Mouse (Mus musculus) MEL (cell line): ENCODE data around the gene Olfr1508. TPM values are rescaled to one million over a fixed set of nuclear protein-coding genes. Genes with fewer than 3 reads are reported as not detected.

Experiments used
- DNase-seq: peaks from one replicate; pipeline ENCODE4 v3.0.0; 2011; ENCODE audit warnings: low read depth, low spot score
- H3K27ac ChIP-seq: 2 replicates; pipeline ENCODE4 v1.5.1; 2012; ENCODE audit warnings: low read depth, mild to moderate bottlenecking, control low read depth, low read length, moderate library complexity; ENCODE audit not compliant: control insufficient read depth
- H3K27me3 ChIP-seq, 2 experiments: fragments of 150-350 bp in 1 of 2; sonication (generic) in 1 of 2; 2 replicates each; pipeline ENCODE4 v1.6.1; 2012; ENCODE audit warnings: low read length in 2 of 2, mild to moderate bottlenecking in 2 of 2, improper control_type of control experiment in 1 of 2, moderate library complexity in 1 of 2; ENCODE audit not compliant: insufficient read depth in 2 of 2, control insufficient read depth in 1 of 2
- H3K36me3 ChIP-seq, 2 experiments: 2 replicates each; pipeline ENCODE4 v1.6.1; 2012 to 2014; ENCODE audit warnings: low read length in 2 of 2, improper control_type of control experiment in 1 of 2, inconsistent platforms in 1 of 2, mild to moderate bottlenecking in 1 of 2; ENCODE audit not compliant: insufficient read depth in 2 of 2, control insufficient read depth in 1 of 2
- H3K4me1 ChIP-seq, 2 experiments: fragments of 150-350 bp in 1 of 2; sonication (generic) in 1 of 2; 2 replicates each; pipeline ENCODE4 v1.6.1; 2012; ENCODE audit warnings: low read length in 2 of 2, improper control_type of control experiment in 1 of 2, mild to moderate bottlenecking in 1 of 2; ENCODE audit not compliant: insufficient read depth in 2 of 2, control insufficient read depth in 1 of 2
- H3K4me3 ChIP-seq, 2 experiments: fragments of 150-350 bp in 1 of 2; sonication (generic) in 1 of 2; 2 replicates each; pipeline ENCODE4 v1.5.1; 2012; ENCODE audit warnings: low read depth in 2 of 2, low read length in 2 of 2, mild to moderate bottlenecking in 2 of 2, moderate library complexity in 2 of 2, control low read depth in 1 of 2, improper control_type of control experiment in 1 of 2; ENCODE audit not compliant: control insufficient read depth in 1 of 2, insufficient read depth in 1 of 2
- H3K79me2 ChIP-seq: 2 replicates; pipeline ENCODE4 v1.6.1; 2012; ENCODE audit warnings: mild to moderate bottlenecking, low read length, moderate library complexity; ENCODE audit not compliant: control insufficient read depth, poor library complexity, insufficient read depth
- H3K9ac ChIP-seq: 2 replicates; pipeline ENCODE4 v1.6.1; 2012; ENCODE audit warnings: low read depth, mild to moderate bottlenecking, control low read depth, low read length, moderate library complexity; ENCODE audit not compliant: control insufficient read depth, poor library complexity, severe bottlenecking
- H3K9me3 ChIP-seq: fragments of 150-350 bp; sonication (generic); replicated peaks from 2 replicates; pipeline ENCODE4 v1.6.1; 2012; ENCODE audit warnings: mild to moderate bottlenecking, low read length, improper control_type of control experiment, moderate library complexity; ENCODE audit not compliant: insufficient read depth
- BHLHE40 ChIP-seq: IDR thresholded peaks from 2 replicates; pipeline ENCODE4 v1.6.1; 2012; ENCODE audit warnings: low read depth, mild to moderate bottlenecking, inconsistent platforms, low read length, improper control_type of control experiment, borderline replicate concordance
- CHD1 ChIP-seq: IDR thresholded peaks from 2 replicates; pipeline ENCODE4 v1.6.1; 2012; ENCODE audit warnings: low read depth, mild to moderate bottlenecking, inconsistent platforms, low read length, improper control_type of control experiment
- ELF1 ChIP-seq: IDR thresholded peaks from 2 replicates; pipeline ENCODE4 v1.6.1; 2014; ENCODE audit warnings: low read depth, mild to moderate bottlenecking, inconsistent platforms, low read length, improper control_type of control experiment, moderate library complexity
- EP300 ChIP-seq, 2 experiments: IDR thresholded peaks; 2 replicates each; pipeline ENCODE4 v1.6.1; 2011; ENCODE audit warnings: improper control_type of control experiment in 2 of 2, low read length in 2 of 2, low read depth in 1 of 2, mild to moderate bottlenecking in 1 of 2
- ETS1 ChIP-seq: IDR thresholded peaks from 2 replicates; pipeline ENCODE4 v1.6.1; 2012; ENCODE audit warnings: low read depth, mild to moderate bottlenecking, inconsistent platforms, low read length, improper control_type of control experiment, moderate library complexity
- GABPA ChIP-seq: IDR thresholded peaks from 2 replicates; pipeline ENCODE4 v1.6.1; 2012; ENCODE audit warnings: low read depth, mild to moderate bottlenecking, inconsistent platforms, low read length, improper control_type of control experiment, moderate library complexity
- GATA1 ChIP-seq: IDR thresholded peaks from 2 replicates; pipeline ENCODE4 v1.6.1; 2011; ENCODE audit warnings: low read depth, low read length, improper control_type of control experiment
- HCFC1 ChIP-seq: IDR thresholded peaks from 2 replicates; pipeline ENCODE4 v1.6.1; 2012; ENCODE audit warnings: low read depth, mild to moderate bottlenecking, inconsistent platforms, low read length, improper control_type of control experiment, moderate library complexity
- JUND ChIP-seq: IDR thresholded peaks from 2 replicates; pipeline ENCODE4 v1.6.1; 2011; ENCODE audit warnings: low read depth, mild to moderate bottlenecking, improper control_type of control experiment, low read length
- KAT2A ChIP-seq: conservative IDR thresholded peaks from 2 replicates; pipeline ENCODE4 v1.6.1; 2012; ENCODE audit warnings: low read depth, low read length, improper control_type of control experiment, inconsistent platforms
- MAFK ChIP-seq: IDR thresholded peaks from 2 replicates; pipeline ENCODE4 v1.6.1; 2011; ENCODE audit warnings: low read depth, mild to moderate bottlenecking, low read length, improper control_type of control experiment, borderline replicate concordance
- MAX ChIP-seq: IDR thresholded peaks from 2 replicates; pipeline ENCODE4 v1.6.1; 2011; ENCODE audit warnings: low read length, improper control_type of control experiment
- MEF2A ChIP-seq: IDR thresholded peaks from 2 replicates; pipeline ENCODE4 v1.6.1; 2014; ENCODE audit warnings: low read depth, mild to moderate bottlenecking, inconsistent platforms, low read length, improper control_type of control experiment; ENCODE audit not compliant: poor library complexity, insufficient replicate concordance, severe bottlenecking; ENCODE audit errors: extremely low read depth
- MYC ChIP-seq: IDR thresholded peaks from 2 replicates; pipeline ENCODE4 v1.6.1; 2011; ENCODE audit warnings: low read depth, mild to moderate bottlenecking, low read length, improper control_type of control experiment, moderate library complexity
- NELFE ChIP-seq: IDR thresholded peaks from 2 replicates; pipeline ENCODE4 v1.6.1; 2011; ENCODE audit warnings: low read depth, low read length, improper control_type of control experiment
- NRF1 ChIP-seq: IDR thresholded peaks from 2 replicates; pipeline ENCODE4 v1.6.1; 2014; ENCODE audit warnings: low read depth, mild to moderate bottlenecking, inconsistent platforms, low read length, improper control_type of control experiment, moderate library complexity; ENCODE audit not compliant: poor library complexity, insufficient read depth, severe bottlenecking
- POLR2A ChIP-seq, 2 experiments: IDR thresholded peaks; 2 replicates each; pipeline ENCODE4 v1.6.1; 2011 to 2012; ENCODE audit warnings: low read length in 2 of 2, mild to moderate bottlenecking in 2 of 2, control low read depth in 1 of 2, improper control_type of control experiment in 1 of 2, low read depth in 1 of 2, moderate library complexity in 1 of 2; ENCODE audit not compliant: control insufficient read depth in 1 of 2, insufficient read depth in 1 of 2, poor library complexity in 1 of 2
- POLR2AphosphoS5 ChIP-seq: IDR thresholded peaks from 2 replicates; pipeline ENCODE4 v1.6.1; 2012; ENCODE audit warnings: low read depth, borderline replicate concordance, mild to moderate bottlenecking, inconsistent platforms, low read length, moderate library complexity, mixed read lengths
- RCOR1 ChIP-seq: IDR thresholded peaks from 2 replicates; pipeline ENCODE4 v1.6.1; 2012; ENCODE audit warnings: low read depth, mild to moderate bottlenecking, inconsistent platforms, low read length, improper control_type of control experiment
- SIN3A ChIP-seq: IDR thresholded peaks from 2 replicates; pipeline ENCODE4 v1.6.1; 2012; ENCODE audit warnings: low read length, improper control_type of control experiment, inconsistent platforms
- TAL1 ChIP-seq: IDR thresholded peaks from 2 replicates; pipeline ENCODE4 v1.6.1; 2012; ENCODE audit warnings: mild to moderate bottlenecking, inconsistent platforms, low read length, moderate library complexity, mixed read lengths
- TBP ChIP-seq: IDR thresholded peaks from 2 replicates; pipeline ENCODE4 v1.8.0; 2011; ENCODE audit warnings: low read depth, low read length, improper control_type of control experiment
- TCF12 ChIP-seq: IDR thresholded peaks from 2 replicates; pipeline ENCODE4 v1.6.1; 2014; ENCODE audit warnings: low read depth, mild to moderate bottlenecking, inconsistent platforms, low read length, improper control_type of control experiment, moderate library complexity
- UBTF ChIP-seq: IDR thresholded peaks from 2 replicates; pipeline ENCODE4 v1.6.1; 2012; ENCODE audit warnings: low read depth, mild to moderate bottlenecking, inconsistent platforms, low read length, improper control_type of control experiment, moderate library complexity, borderline replicate concordance; ENCODE audit not compliant: insufficient read depth
- USF1 ChIP-seq: IDR thresholded peaks from 2 replicates; pipeline ENCODE4 v1.6.1; 2014; ENCODE audit warnings: low read depth, mild to moderate bottlenecking, inconsistent platforms, low read length, improper control_type of control experiment, moderate library complexity
- ZC3H11A ChIP-seq: IDR thresholded peaks from 2 replicates; pipeline ENCODE4 v1.6.1; 2012; ENCODE audit warnings: low read depth, mild to moderate bottlenecking, inconsistent platforms, low read length, improper control_type of control experiment
- ZKSCAN1 ChIP-seq: IDR thresholded peaks from 2 replicates; pipeline ENCODE4 v1.6.1; 2012; ENCODE audit warnings: low read depth, mild to moderate bottlenecking, inconsistent platforms, low read length, improper control_type of control experiment, moderate library complexity
- ZNF384 ChIP-seq: IDR thresholded peaks from 2 replicates; pipeline ENCODE4 v1.6.1; 2012; ENCODE audit warnings: low read depth, mild to moderate bottlenecking, inconsistent platforms, low read length, improper control_type of control experiment
- polyA plus RNA-seq, 2 experiments: library from polyadenylated mRNA; stranded (reverse) in 1 of 2; unstranded in 1 of 2; fragments of >175 nt in 1 of 2; fragments of >200 nt in 1 of 2; gene quantifications; 2 replicates each; pipeline versions ENCODE4 v1.2.1 to v1.2.4; 2012; ENCODE audit warnings: low replicate concordance in 2 of 2, low read depth in 1 of 2; ENCODE audit not compliant: insufficient read length in 2 of 2, insufficient read depth in 1 of 2, missing spikeins in 1 of 2
- total RNA-seq: library from RNA; depleted of rRNA; stranded (reverse); fragments of 300-350 nt; gene quantifications from 2 replicates; pipeline ENCODE4 v1.2.3, GENCODE M21; 2012

Gene Olfr1508
- total and polyA plus RNA-seq, 3 experiments: not detected

DNA sequence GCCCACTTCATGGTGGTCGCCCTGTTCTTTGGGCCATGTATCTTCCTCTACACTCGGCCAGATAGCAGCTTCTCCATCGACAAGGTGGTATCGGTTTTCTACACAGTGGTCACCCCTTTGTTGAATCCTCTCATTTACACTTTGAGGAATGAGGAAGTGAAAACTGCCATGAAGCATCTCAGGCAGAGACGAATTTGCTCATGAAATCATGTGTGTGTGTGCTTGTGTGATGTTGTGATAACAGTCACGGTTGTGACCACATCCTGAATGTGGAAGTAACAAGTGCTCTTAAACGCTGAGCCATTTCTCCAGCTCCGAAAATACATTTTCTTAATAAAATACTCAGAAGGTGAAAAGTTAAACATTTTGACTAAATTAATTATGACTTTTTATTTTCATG is 16.2 kb downstream of the Olfr1508 start:
- Histone ChIP-seq H3K36me3 (peaks cover 0 to 12% of the 10 kb centered on the region in 2 experiments; a peak in 2 of 4 replicates), H3K4me1 (peaks cover 2 to 14% of the 10 kb centered on the region in 2 experiments; a peak in 3 of 4 replicates), H3K4me3 (peak overlapping the region; percentile 36 to 54), H3K27me3 (no peaks in the 10 kb centered on the region), H3K27ac (peak overlapping the region; percentile 68), H3K79me2 (no peaks in the 10 kb centered on the region), H3K9me3 (no peaks in the 10 kb centered on the region), H3K9ac (peak overlapping the region; percentile 48)
- peak; percentile 96 for DNase-seq
- no peak for TF ChIP-seq POLR2A (IDR thresholded peaks at IDR 0.05; ENCODE audit: control insufficient read depth in 1 of 2, insufficient read depth in 1 of 2, low read depth in 1 of 2, low read length in 2 of 2, poor library complexity in 1 of 2)
- peak; percentile 96 for TF ChIP-seq BHLHE40
- TF ChIP-seq GATA1: peak; percentile 94
- TF ChIP-seq POLR2AphosphoS5: no peak
- peak; percentile 62; the same call in 1 of the 2 replicates for TF ChIP-seq MYC
- 0 out of 2 replicates have a peak, but pooled peaks have one; percentile 40 for TF ChIP-seq TBP
- TF ChIP-seq TCF12: peak; percentile 83
- TF ChIP-seq ETS1: peak; percentile 93
- peak; percentile 57; the same call in 1 of the 2 replicates for TF ChIP-seq ELF1
- peak; percentile 70 for TF ChIP-seq TAL1
- TF ChIP-seq EP300 (IDR thresholded peaks at IDR 0.05; ENCODE audit: low read depth in 1 of 2, low read length in 2 of 2): peak; percentile 94 to 95
- peak; percentile 89 for TF ChIP-seq RCOR1
- peak; percentile 76 for TF ChIP-seq SIN3A
- TF ChIP-seq NRF1: no peak
- 0 out of 2 replicates have a peak, but pooled peaks have one; percentile 39 for TF ChIP-seq HCFC1

DNA sequence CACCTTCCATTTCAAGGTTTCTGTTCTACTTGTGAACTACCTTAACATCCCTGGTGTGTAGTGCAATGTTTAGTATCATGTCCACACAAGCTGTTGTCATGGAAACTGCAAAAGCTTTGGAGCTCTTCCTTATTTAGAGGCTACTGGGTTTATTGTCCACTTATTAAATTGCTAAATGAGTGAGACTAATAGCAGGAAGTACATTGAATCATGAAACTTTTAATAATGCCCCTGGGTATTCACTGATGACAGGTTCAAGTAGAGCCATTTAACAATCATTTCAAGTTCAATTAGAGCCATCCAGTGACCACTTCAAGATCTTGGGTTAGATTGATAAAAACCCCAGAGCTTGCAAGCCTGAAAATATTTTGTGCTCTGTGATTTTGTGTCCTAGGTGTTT is 24.6 kb downstream of the Olfr1508 start, which contains the start of gene Olfr1509:
Gene Olfr1509, plus strand, starts transcription at position 301 of the 400 bp plus-strand sequence.
- Histone ChIP-seq H3K79me2 (no peaks in the 10 kb centered on the region), H3K4me1 (no peaks in the 10 kb centered on the region), H3K27ac (no peak within 1 kb of the TSS), H3K9ac (no peak within 1 kb of the TSS), H3K27me3 (no peaks in the 10 kb centered on the region; a peak in 2 of 4 replicates), H3K36me3 (no peaks in the 10 kb centered on the region; a peak in 1 of 4 replicates), H3K9me3 (no peaks in the 10 kb centered on the region), H3K4me3 (no peak within 1 kb of the TSS)
- no peak for DNase-seq
- TF ChIP-seq USF1 (no peak), HCFC1 (no peak), POLR2AphosphoS5 (no peak), RCOR1 (no peak), MAX (no peak), ZNF384 (no peak), ZC3H11A (no peak), GABPA (no peak), NRF1 (no peak), BHLHE40 (no peak), TBP (no peak), NELFE (no peak), ZKSCAN1 (no peak), MAFK (no peak), MEF2A (no peak), KAT2A (no peak), CHD1 (no peak), JUND (no peak), UBTF (no peak)
